Mouse (Mus musculus) myocyte (in vitro differentiated cells): ENCODE results near the gene Bicd2.

Experiments
- CEBPB ChIP-seq: IDR thresholded peaks from 2 replicates; pipeline ENCODE4 v1.6.1; 2011; ENCODE audit warnings: mild to moderate bottlenecking, moderate library complexity; ENCODE audit not compliant: poor library complexity, insufficient read depth, severe bottlenecking
- E2F4 ChIP-seq: IDR thresholded peaks from one replicate; pipeline ENCODE4 v1.6.1; 2011; ENCODE audit warnings: mild to moderate bottlenecking, control low read depth, moderate library complexity; ENCODE audit not compliant: insufficient read depth
- MYOD1 ChIP-seq, 3 experiments: IDR thresholded peaks; one replicate each; pipeline ENCODE4 v1.6.1; 2011; ENCODE audit warnings: control low read depth in 2 of 3, low read depth in 2 of 3, mild to moderate bottlenecking in 2 of 3, moderate library complexity in 1 of 3; ENCODE audit not compliant: insufficient read length in 2 of 3, control insufficient read depth in 1 of 3
- MYOG ChIP-seq, 3 experiments: IDR thresholded peaks; one replicate each; pipeline ENCODE4 v1.6.1; 2011; ENCODE audit warnings: control low read depth in 2 of 3, low read depth in 2 of 3, mild to moderate bottlenecking in 2 of 3; ENCODE audit not compliant: insufficient read length in 2 of 3, control insufficient read depth in 1 of 3, insufficient read depth in 1 of 3
- POLR2A ChIP-seq: IDR thresholded peaks from one replicate; pipeline ENCODE4 v1.6.1; 2011; ENCODE audit warnings: low read depth, mild to moderate bottlenecking, control low read depth, moderate library complexity; ENCODE audit not compliant: insufficient read length
- POLR2AphosphoS2 ChIP-seq: IDR thresholded peaks from one replicate; pipeline ENCODE4 v1.6.1; 2011; ENCODE audit warnings: low read depth, control low read depth; ENCODE audit not compliant: insufficient read length
- TCF12 ChIP-seq: IDR thresholded peaks from one replicate; pipeline ENCODE4 v1.6.1; 2011; ENCODE audit warnings: mild to moderate bottlenecking, control low read depth; ENCODE audit not compliant: poor library complexity, insufficient read depth, severe bottlenecking
- USF1 ChIP-seq: IDR thresholded peaks from one replicate; pipeline ENCODE4 v1.6.1; 2011; ENCODE audit warnings: low read depth, mild to moderate bottlenecking, control low read depth, moderate library complexity

DNA sequence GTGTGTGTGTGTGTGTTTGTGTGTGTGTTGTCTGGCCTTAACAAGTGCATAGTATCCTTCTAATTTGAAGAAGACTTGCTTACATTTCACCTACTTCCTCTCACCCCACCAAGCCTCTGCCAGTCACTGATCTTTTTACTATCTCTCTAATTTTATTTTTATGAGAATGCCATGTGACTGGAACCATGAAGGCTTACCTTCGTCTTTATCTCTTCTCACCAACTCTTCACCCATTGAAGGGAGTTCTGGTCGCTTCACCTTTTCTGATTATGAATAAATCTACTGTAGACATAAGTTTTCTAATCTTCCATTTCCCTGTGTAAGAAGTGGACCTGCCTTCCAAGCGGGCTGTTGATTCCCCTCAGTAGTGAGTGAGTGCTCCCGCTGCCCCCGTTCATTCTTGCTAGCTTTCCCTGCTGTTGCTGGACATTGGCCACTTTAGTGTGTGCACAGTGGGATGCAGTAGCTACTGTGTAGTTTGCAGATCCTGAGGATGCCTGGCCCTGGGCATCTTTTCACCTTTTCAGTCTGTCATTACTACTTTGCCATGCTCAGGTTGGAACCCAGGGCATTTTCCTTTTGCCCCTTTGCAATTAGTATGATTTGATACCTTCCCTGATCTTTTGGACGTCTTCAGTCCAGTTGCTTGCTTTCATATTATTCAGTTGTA, 8.6 kb downstream of the Bicd2 start:
- TF ChIP-seq USF1 (no peak), MYOD1 (IDR thresholded peaks at IDR 0.05; ENCODE audit: control insufficient read depth in 1 of 3, insufficient read length in 2 of 3, low read depth in 2 of 3) (no peak), POLR2A (no peak), CEBPB (no peak), POLR2AphosphoS2 (no peak), TCF12 (no peak), E2F4 (no peak), MYOG (IDR thresholded peaks at IDR 0.05; ENCODE audit: control insufficient read depth in 1 of 3, insufficient read depth in 1 of 3, insufficient read length in 2 of 3, low read depth in 2 of 3) (no peak)
